Mouse (Mus musculus) urinary bladder, postnatal 4 days (tissue): ENCODE results near the gene Frem3.

Source experiments
- DNase-seq, 2 experiments: peaks; one replicate each; pipeline ENCODE4 v3.0.0; 2021 to 2022; ENCODE audit warnings: low spot score in 2 of 2

Gene Frem3

GRCm38 (mm10) chr8:80710670-80711400 lies 100.0 kb downstream of the Frem3 start:
- no peak for DNase-seq

GRCm38 (mm10) chr8:80714461-80714860 lies 103.6 kb downstream of the Frem3 start:
- DNase-seq: no peak

GRCm38 (mm10) chr8:80732326-80732725 lies 121.4 kb downstream of the Frem3 start:
- no peak for DNase-seq

GRCm38 (mm10) chr8:80738046-80738387 lies 127.1 kb downstream of the Frem3 start:
- no peak for DNase-seq

- peak; percentile 25 to 63 for DNase-seq
These were observed 127.7 kb downstream of the Frem3 start for GRCm38 (mm10) chr8:80738388-80739154.

- DNase-seq: peak; percentile 95 to 97
These were observed 128.5 kb downstream of the Frem3 start, which contains the start of gene Smarca5 for GRCm38 (mm10) chr8:80739155-80739924. Smarca5 (minus strand) TSS chr8:80739497.

- no peak for DNase-seq
These were observed 129.1 kb downstream of the Frem3 start for GRCm38 (mm10) chr8:80739932-80740331.
